Mouse (Mus musculus) limb, embryonic 10.5 days (tissue): ENCODE data around the gene Mcemp1. TPM values are rescaled to one million over a fixed set of nuclear protein-coding genes. Genes with fewer than 3 reads are reported as not detected.

ENCODE experiments used
- DNase-seq: peaks from one replicate; pipeline ENCODE4 v3.0.0-alpha.2; 2017; ENCODE audit warnings: low spot score
- H3K27ac ChIP-seq: fragments of 300-500 bp; sonication (generic); 2 replicates; pipeline ENCODE4 v1.5.1; 2016; ENCODE audit warnings: mild to moderate bottlenecking
- H3K27me3 ChIP-seq: fragments of 300-500 bp; sonication (generic); 2 replicates; pipeline ENCODE4 v1.6.1; 2016; ENCODE audit warnings: low read depth, mild to moderate bottlenecking; ENCODE audit not compliant: poor library complexity, severe bottlenecking
- H3K36me3 ChIP-seq: fragments of 300-500 bp; sonication (generic); 2 replicates; pipeline ENCODE4 v1.6.1; 2016; ENCODE audit warnings: mild to moderate bottlenecking, moderate library complexity
- H3K4me1 ChIP-seq: fragments of 300-500 bp; sonication (generic); 2 replicates; pipeline ENCODE4 v1.6.1; 2016
- H3K4me3 ChIP-seq: fragments of 300-500 bp; sonication (generic); 2 replicates; pipeline ENCODE4 v1.5.1; 2016; ENCODE audit warnings: mild to moderate bottlenecking, moderate library complexity
- H3K9me3 ChIP-seq: fragments of 300-500 bp; sonication (generic); replicated peaks from 2 replicates; pipeline ENCODE4 v1.6.1; 2016; ENCODE audit warnings: mild to moderate bottlenecking
- WGBS: fragments of 180-500 bp; shearing (Covaris S2); methylation state at CpG from one replicate; pipeline ENCODE4 v1.1.7; 2016; 5-methylcytosine and 5-hydroxymethylcytosine counted together
- polyA plus RNA-seq: library from polyadenylated mRNA; unstranded; fragments of >200 nt; fragmentation: Nextera tagmentation; extraction: Ambion mirVana; gene quantifications from 2 replicates; pipeline ENCODE4 v1.2.1, GENCODE M21; 2016

Gene Mcemp1
- polyA plus RNA-seq, 1 experiment from 2014 or later: not detected

DNA sequence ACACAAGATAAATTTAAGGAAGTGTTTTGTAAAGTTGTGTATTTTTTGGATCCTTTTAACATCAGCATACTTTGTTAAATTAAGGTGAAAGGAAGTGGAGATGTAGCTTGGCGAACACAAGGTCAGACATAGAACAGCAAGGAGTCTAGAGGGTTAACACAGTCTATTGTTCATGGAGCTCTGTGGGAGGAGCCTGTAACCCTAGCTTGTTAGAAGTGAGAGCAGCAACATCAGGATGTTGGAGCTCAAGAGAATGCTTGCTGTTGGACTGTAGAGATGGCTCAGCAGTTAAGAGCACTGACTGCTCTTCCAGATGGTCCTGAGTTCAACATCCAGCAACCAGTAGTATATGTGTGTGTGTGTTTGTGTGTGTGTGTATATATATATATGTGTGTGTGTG, 16.6 kb upstream of the Mcemp1 start:
- no peaks in the 10 kb centered on the region for H3K36me3 ChIP-seq
- peaks cover 2% of the 10 kb centered on the region; the same call in 1 of the 2 replicates for H3K4me1 ChIP-seq
- no peaks in the 10 kb centered on the region for H3K9me3 ChIP-seq
- peak overlapping the region; percentile 31; the same call in 1 of the 2 replicates for H3K27ac ChIP-seq
- 0 out of 2 replicates have a peak overlapping the region, but pooled peaks have one; percentile 0 for H3K4me3 ChIP-seq
- DNase-seq: no peak
- H3K27me3 ChIP-seq: no peaks in the 10 kb centered on the region
- WGBS: 48% methylated on average over 1 of the region's 1 CpGs

DNA sequence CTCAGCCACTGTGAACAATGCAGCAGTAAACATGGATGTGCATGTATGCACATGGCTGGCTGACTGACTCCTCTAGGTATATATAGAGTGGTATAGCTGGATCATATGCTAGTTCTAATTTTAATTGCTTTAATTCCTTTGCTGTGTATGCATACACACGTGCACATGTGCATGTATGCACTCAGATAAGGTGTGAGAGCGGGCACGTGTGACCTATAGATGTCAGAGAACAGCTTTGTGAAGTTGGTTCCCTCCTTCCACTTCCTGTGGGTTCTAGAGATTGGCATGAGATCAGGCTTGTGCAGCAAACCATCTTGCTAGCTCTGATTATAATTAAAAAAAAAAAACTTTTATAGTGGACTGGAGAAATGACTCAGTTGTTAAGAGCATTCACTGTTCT, 12.7 kb upstream of the Mcemp1 start:
- Histone ChIP-seq H3K27me3 (no peaks in the 10 kb centered on the region), H3K36me3 (no peaks in the 10 kb centered on the region), H3K4me3 (no peak overlapping the region), H3K9me3 (no peaks in the 10 kb centered on the region), H3K4me1 (peaks cover 9% of the 10 kb centered on the region), H3K27ac (no peak overlapping the region)
- DNase-seq: no peak
- WGBS: 68% methylated on average over 3 of the region's 3 CpGs

DNA sequence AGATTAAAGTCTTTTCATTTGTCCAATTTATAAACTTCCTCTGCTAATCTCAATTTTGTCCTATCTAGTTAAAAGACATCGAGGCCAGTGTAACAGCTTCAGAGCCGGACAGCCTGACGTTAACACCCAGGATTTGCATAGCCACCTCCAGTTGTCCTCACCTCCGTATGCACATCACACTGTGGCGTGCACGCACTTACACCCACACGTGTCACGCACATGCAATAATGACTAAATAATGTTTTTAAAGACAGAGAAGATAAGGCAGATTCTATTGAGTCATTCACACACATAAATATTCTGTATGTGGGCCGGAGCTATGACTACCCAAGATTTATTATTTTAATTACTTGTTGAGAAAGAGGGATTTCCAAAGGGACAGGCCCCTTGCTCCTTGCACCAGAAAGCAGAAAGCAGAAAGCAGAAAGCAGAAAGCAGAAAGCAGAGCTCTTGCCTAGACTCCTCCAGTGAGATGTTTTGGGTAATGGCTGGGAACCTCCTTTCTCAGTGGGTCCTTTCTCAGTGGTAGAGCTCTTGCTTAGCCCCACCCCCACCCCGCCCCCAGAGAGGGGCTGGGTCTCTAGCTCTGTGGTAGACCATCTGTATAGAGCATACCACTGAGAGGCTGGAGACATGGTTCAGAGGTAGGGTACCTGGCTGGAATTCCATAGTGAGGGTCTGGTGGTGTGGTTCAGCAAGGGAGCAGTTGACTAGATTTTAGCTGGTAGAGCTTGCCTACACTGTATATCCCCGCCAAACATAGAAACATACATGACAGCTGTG, 10.6 kb upstream of the Mcemp1 start:
- no peak overlapping the region; the same call in 1 of the 2 replicates for H3K27ac ChIP-seq
- no peak for DNase-seq
- no peaks in the 10 kb centered on the region for H3K27me3 ChIP-seq
- H3K9me3 ChIP-seq: no peaks in the 10 kb centered on the region
- 73% methylated on average over 11 of the region's 11 CpGs for WGBS
- no peak overlapping the region for H3K4me3 ChIP-seq
- no peaks in the 10 kb centered on the region for H3K36me3 ChIP-seq
- H3K4me1 ChIP-seq: peaks cover 7% of the 10 kb centered on the region

GRCm38 (mm10) chr8:3655526-3655925, 10.0 kb upstream of the Mcemp1 start, which contains the start of gene Retn:
TSS of gene Retn (plus strand) at chr8:3655770.
- DNase-seq: no peak
- Histone ChIP-seq H3K36me3 (no peaks in the 10 kb centered on the region), H3K27ac (no peak within 1 kb of the TSS; the same call in 1 of the 2 replicates), H3K9me3 (no peaks in the 10 kb centered on the region), H3K4me1 (peaks cover 7% of the 10 kb centered on the region), H3K4me3 (no peak within 1 kb of the TSS), H3K27me3 (no peaks in the 10 kb centered on the region)
- 73% methylated on average over 3 of the region's 3 CpGs for WGBS

- 27% methylated on average over 7 of the region's 7 CpGs for WGBS
- Histone ChIP-seq H3K4me3 (peak overlapping the region; percentile 12; the same call in 1 of the 2 replicates), H3K27ac (no peak overlapping the region), H3K27me3 (no peaks in the 10 kb centered on the region), H3K4me1 (peaks cover 7% of the 10 kb centered on the region), H3K36me3 (no peaks in the 10 kb centered on the region), H3K9me3 (no peaks in the 10 kb centered on the region)
- peak; percentile 42 for DNase-seq
Observed at GRCm38 (mm10) chr8:3656725-3657381, 8.7 kb upstream of the Mcemp1 start.

DNA sequence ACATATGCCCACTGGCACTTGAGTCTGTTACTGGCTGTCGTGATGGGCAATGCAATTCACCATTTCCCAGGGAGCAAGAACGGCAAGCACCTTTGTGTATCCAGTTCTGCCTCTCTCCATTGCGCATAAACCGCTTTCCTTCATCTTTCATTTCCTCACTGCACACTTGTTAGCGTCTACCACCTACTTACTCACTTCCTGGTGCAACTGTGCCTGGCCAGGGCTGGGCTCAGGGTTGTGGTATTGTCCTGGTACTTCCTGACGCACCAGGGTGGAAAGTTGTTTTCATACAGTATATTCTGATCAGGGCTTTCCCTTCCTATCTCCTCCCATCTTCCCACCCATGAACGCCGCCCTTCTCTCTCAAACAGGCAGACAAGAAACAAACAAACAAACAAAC, 4.7 kb upstream of the Mcemp1 start:
- Histone ChIP-seq H3K36me3 (no peaks in the 10 kb centered on the region), H3K4me1 (peaks cover 7% of the 10 kb centered on the region), H3K27ac (no peak overlapping the region), H3K4me3 (no peak overlapping the region), H3K9me3 (no peaks in the 10 kb centered on the region), H3K27me3 (no peaks in the 10 kb centered on the region)
- WGBS: 80% methylated on average over 8 of the region's 8 CpGs
- DNase-seq: no peak

DNA sequence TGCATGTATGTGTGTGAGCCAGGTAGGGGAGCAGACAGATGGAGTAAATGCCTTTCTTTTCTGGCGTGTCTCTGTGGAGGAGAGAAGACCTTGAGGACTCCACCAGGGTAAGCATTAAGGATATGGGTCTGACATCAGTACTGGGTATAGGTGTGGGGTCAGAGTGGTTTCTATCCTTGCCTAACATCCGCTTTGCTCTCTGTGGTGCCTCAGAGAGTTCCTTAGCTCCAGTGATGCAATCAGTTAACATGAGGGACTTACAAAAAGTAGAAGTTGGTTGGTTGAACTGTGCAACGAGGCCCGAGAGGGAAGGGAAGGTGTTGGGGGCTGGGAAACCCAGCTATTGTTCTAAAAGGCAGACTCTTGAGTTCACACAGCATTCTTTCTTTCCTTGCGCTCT, 1.1 kb upstream of the Mcemp1 start:
- Histone ChIP-seq H3K9me3 (no peaks in the 10 kb centered on the region), H3K4me3 (no peak overlapping the region), H3K27ac (no peak overlapping the region), H3K4me1 (no peaks in the 10 kb centered on the region), H3K27me3 (no peaks in the 10 kb centered on the region), H3K36me3 (no peaks in the 10 kb centered on the region)
- 78% methylated on average over 5 of the region's 5 CpGs for WGBS
- no peak for DNase-seq

- no peak for DNase-seq
- H3K27ac ChIP-seq: no peak overlapping the region
- WGBS: 88% methylated on average over 2 of the region's 2 CpGs
- H3K4me1 ChIP-seq: peaks cover 7% of the 10 kb centered on the region; the same call in 1 of the 2 replicates
- H3K9me3 ChIP-seq: no peaks in the 10 kb centered on the region
- no peaks in the 10 kb centered on the region for H3K36me3 ChIP-seq
- no peak overlapping the region for H3K4me3 ChIP-seq
- H3K27me3 ChIP-seq: no peaks in the 10 kb centered on the region
Observed at GRCm38 (mm10) chr8:3670388-3670787, 4.8 kb downstream of the Mcemp1 start.

- Histone ChIP-seq H3K27me3 (no peaks in the 10 kb centered on the region), H3K4me3 (peak within 1 kb of the TSS; percentile 58), H3K27ac (peak within 1 kb of the TSS; percentile 84), H3K9me3 (no peaks in the 10 kb centered on the region), H3K4me1 (peaks cover 7% of the 10 kb centered on the region; the same call in 1 of the 2 replicates), H3K36me3 (no peaks in the 10 kb centered on the region)
- under 1% methylated on average over 23 of the region's 23 CpGs for WGBS
- peak; percentile 91 for DNase-seq
Observed at GRCm38 (mm10) chr8:3671980-3672491, 6.5 kb downstream of the Mcemp1 start, which contains the start of gene Fcor. TSS of gene Fcor (minus strand) at chr8:3672362.

DNA sequence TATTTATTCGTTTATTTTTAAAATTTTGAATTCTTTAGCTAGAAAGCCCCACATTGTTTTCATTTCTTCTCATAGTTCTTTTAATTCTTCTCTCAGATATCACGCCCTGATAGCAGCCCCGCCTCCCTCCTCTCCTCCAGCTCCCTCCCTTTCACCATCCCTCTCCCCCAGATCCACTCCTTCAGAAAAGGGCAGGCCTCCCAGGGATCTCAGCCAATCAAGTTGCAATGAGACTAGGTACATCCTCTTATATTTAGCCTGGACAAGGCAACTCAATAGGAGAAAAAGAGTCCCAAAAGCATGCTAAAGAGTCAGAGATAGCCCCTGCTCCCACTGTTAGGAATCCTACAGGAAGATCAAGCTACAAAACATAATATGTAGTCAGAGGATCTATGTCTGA, 9.1 kb downstream of the Mcemp1 start:
- Histone ChIP-seq H3K4me1 (peaks cover 17% of the 10 kb centered on the region), H3K4me3 (no peak overlapping the region), H3K27me3 (no peaks in the 10 kb centered on the region), H3K27ac (no peak overlapping the region), H3K36me3 (peaks cover 13% of the 10 kb centered on the region), H3K9me3 (no peaks in the 10 kb centered on the region; the same call in 1 of the 2 replicates)
- WGBS: 59% methylated on average over 3 of the region's 3 CpGs
- DNase-seq: no peak

DNA sequence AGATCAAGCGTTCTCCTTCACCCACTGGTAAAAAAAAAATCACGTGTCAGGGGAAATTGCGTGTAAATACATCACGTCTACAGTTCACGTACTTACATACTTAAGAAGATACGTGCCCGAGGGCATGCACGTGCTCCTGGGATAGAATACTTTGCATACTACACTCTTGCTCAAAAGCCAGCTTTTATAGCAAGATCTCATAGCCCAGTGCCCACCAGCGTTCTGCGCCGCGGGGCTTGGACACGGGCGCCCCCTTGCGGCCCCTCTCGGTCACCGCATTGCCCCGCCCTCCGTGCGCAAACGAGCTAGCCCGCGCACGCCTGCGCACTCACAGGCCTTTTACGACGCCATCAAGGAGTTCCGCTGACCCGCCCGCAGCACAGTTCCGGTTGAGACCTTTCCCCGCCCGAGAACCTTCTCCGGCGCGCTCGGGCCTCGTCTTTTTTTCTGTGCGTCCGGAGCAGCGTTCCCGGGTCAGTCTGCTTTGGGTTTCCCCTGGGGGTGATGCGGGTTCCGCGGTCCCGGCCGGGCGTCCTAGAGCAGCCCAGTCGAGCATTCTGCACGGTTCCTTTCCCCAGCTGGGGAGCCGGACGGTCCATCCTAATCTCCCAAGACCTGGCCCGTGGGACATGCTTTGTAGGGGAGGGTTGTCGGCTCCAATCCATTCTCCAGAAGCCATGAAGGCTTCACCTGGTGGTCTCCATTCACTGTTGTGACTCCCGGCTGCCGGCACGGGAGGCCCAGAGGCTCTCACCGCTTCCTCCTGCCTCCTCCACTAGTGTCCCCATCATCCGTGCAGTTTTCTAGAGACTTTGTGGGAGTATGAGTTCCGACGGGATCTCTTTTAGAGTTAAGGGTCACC, 10.8 kb downstream of the Mcemp1 start, which contains the start of gene Trappc5:
Gene Trappc5 (plus strand): TSS at position 169 of the 862 bp plus-strand sequence.
- peak; percentile 95 for DNase-seq
- H3K27me3 ChIP-seq: no peaks in the 10 kb centered on the region
- H3K27ac ChIP-seq: peak within 1 kb of the TSS; percentile 97
- H3K4me3 ChIP-seq: peak within 1 kb of the TSS; percentile 91
- WGBS: 2% methylated on average over 61 of the region's 61 CpGs
- H3K36me3 ChIP-seq: peaks cover 30% of the 10 kb centered on the region
- no peaks in the 10 kb centered on the region; the same call in 1 of the 2 replicates for H3K9me3 ChIP-seq
- peaks cover 17% of the 10 kb centered on the region for H3K4me1 ChIP-seq

DNA sequence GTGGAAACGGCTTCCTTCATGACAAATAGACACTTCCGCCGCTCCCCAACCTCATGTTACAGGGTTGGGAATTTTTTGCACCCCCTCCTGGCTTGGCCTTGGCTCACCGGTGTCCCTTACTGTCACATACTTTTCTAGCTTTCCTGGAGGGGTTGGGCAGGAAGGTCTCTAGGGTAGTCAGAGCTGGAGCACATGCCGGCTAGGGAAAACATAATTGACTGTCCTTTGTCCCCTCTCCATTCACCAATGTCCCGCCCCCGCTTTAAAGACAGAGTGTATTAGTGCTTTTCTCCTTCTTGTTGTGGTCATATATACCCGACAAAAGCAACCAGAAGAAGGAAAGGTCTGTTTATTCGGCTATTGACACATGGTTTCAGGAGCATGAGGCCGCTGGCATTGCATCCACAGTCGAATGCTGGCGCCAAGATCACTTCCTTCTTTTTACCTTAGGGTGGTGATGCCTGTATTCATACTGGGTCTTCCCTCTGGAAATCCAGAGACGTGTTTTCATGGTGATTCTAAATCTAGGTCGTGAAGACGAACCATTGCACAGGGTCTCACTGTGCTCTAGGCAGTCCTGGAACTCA, 11.5 kb downstream of the Mcemp1 start:
- H3K27me3 ChIP-seq: no peaks in the 10 kb centered on the region
- 7% methylated on average over 15 of the region's 15 CpGs for whole genome bisulfite sequencing
- H3K36me3 ChIP-seq: peaks cover 37% of the 10 kb centered on the region
- H3K9me3 ChIP-seq: no peaks in the 10 kb centered on the region; the same call in 1 of the 2 replicates
- H3K4me3 ChIP-seq: peak overlapping the region; percentile 91
- peak overlapping the region; percentile 97 for H3K27ac ChIP-seq
- H3K4me1 ChIP-seq: peaks cover 17% of the 10 kb centered on the region
- peak; percentile 38 for DNase-seq
